Mouse (Mus musculus): Measurements from ENCODE around the gene L3mbtl3.

Gene L3mbtl3

GRCm38 (mm10) chr10:26337896-26338503 lies 37.8 kb downstream of the L3mbtl3 start:
- no peak for DNase-seq (ENCODE audit: low spot score)

GRCm38 (mm10) chr10:26333966-26334365 lies 41.8 kb downstream of the L3mbtl3 start:
- DNase-seq (ENCODE audit: low spot score) = no peak

GRCm38 (mm10) chr10:26332781-26333180 lies 43.0 kb downstream of the L3mbtl3 start:
- no peak for DNase-seq (ENCODE audit: low spot score)

GRCm38 (mm10) chr10:26328843-26329242 lies 46.9 kb downstream of the L3mbtl3 start:
- DNase-seq (ENCODE audit: low spot score) = no peak

- no peak for DNase-seq (ENCODE audit: low spot score)
These were observed 47.9 kb downstream of the L3mbtl3 start for GRCm38 (mm10) chr10:26327691-26328542.

- no peak for DNase-seq (ENCODE audit: low spot score)
These were observed 48.5 kb downstream of the L3mbtl3 start for GRCm38 (mm10) chr10:26327291-26327690.

- no peak for DNase-seq (ENCODE audit: low spot score)
These were observed 50.5 kb downstream of the L3mbtl3 start for GRCm38 (mm10) chr10:26325320-26325719.

- DNase-seq (ENCODE audit: low spot score) = no peak
These were observed 53.3 kb downstream of the L3mbtl3 start for GRCm38 (mm10) chr10:26322344-26323051.

GRCm38 (mm10) chr10:26320679-26321078 lies 55.1 kb downstream of the L3mbtl3 start:
- DNase-seq (ENCODE audit: low spot score) = no peak

- DNase-seq (ENCODE audit: low spot score) = no peak
These were observed 61.4 kb downstream of the L3mbtl3 start for GRCm38 (mm10) chr10:26314327-26314726.

- DNase-seq (ENCODE audit: low spot score) = no peak
These were observed 72.3 kb downstream of the L3mbtl3 start for GRCm38 (mm10) chr10:26303485-26303884.

- no peak for DNase-seq (ENCODE audit: low spot score)
These were observed 73.4 kb downstream of the L3mbtl3 start for GRCm38 (mm10) chr10:26302336-26302735.

- DNase-seq (ENCODE audit: low spot score) = no peak
These were observed 78.1 kb downstream of the L3mbtl3 start for GRCm38 (mm10) chr10:26297626-26298025.

GRCm38 (mm10) chr10:26297200-26297599 lies 78.6 kb downstream of the L3mbtl3 start:
- DNase-seq (ENCODE audit: low spot score) = no peak

GRCm38 (mm10) chr10:26287136-26287535 lies 88.6 kb downstream of the L3mbtl3 start:
- no peak for DNase-seq (ENCODE audit: low spot score)

- DNase-seq (ENCODE audit: low spot score) = no peak
These were observed 95.8 kb downstream of the L3mbtl3 start for GRCm38 (mm10) chr10:26280009-26280408.

GRCm38 (mm10) chr10:26275414-26275813 lies 100.4 kb downstream of the L3mbtl3 start:
- no peak for DNase-seq (ENCODE audit: low spot score)

- DNase-seq (ENCODE audit: low spot score) = no peak
These were observed 111.9 kb downstream of the L3mbtl3 start for GRCm38 (mm10) chr10:26263744-26264459.

GRCm38 (mm10) chr10:26259908-26260307 lies 115.9 kb downstream of the L3mbtl3 start:
- DNase-seq (ENCODE audit: low spot score) = no peak

GRCm38 (mm10) chr10:26249426-26250165 lies 126.2 kb downstream of the L3mbtl3 start:
- DNase-seq (ENCODE audit: low spot score) = no peak

GRCm38 (mm10) chr10:26244466-26244865 lies 131.3 kb downstream of the L3mbtl3 start:
- no peak for DNase-seq (ENCODE audit: low spot score)
